Mouse (Mus musculus): ENCODE measurements at regions not wholly inside any gene's neighbourhood (a gene's known extent, or its start where the extent isn't known, plus 50 kb on each side); places are given as distances from the start of the nearest gene placed in this dataset.
"Not testable (repeated sequence)": the region's sequence is repeated elsewhere in the genome, so short reads cannot be mapped to it uniquely, and the experiment has no call there.

DNA sequence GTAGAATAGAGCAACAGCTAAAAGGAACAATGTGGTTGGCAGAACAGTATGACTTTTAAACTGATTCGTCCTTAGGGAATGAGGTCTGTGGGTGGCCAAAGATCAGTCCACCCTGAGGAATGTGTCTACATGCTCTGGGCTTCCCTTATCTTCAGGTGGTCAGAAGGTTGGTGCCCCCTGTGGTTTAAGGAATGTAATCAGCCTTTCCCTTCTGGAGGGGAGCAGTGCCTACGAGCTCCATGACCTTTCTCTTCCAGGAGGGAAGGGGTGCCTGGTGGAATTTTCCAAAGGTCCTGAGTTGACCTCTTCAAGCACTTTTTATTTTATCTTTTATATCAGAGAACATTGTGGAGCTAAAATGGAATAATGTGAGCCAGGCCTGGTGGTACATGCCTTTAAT is 91.9 kb upstream of the Tcerg1l start:
- Histone ChIP-seq H3K27ac (replicated peaks) (no peak overlapping the region), H3K36me3 (no peaks in the 10 kb centered on the region), H3K4me3 (no peak overlapping the region), H3K9ac (replicated peaks) (no peak overlapping the region), H3K4me1 (no peaks in the 10 kb centered on the region), H3K27me3 (no peaks in the 10 kb centered on the region), H3K9me3 (no peaks in the 10 kb centered on the region), H3K4me2 (replicated peaks) (no peak overlapping the region)
- ATAC-seq (ENCODE audit: low FRiP score, low read depth): no peak
- 92% methylated on average over 2 of the region's 2 CpGs for WGBS

DNA sequence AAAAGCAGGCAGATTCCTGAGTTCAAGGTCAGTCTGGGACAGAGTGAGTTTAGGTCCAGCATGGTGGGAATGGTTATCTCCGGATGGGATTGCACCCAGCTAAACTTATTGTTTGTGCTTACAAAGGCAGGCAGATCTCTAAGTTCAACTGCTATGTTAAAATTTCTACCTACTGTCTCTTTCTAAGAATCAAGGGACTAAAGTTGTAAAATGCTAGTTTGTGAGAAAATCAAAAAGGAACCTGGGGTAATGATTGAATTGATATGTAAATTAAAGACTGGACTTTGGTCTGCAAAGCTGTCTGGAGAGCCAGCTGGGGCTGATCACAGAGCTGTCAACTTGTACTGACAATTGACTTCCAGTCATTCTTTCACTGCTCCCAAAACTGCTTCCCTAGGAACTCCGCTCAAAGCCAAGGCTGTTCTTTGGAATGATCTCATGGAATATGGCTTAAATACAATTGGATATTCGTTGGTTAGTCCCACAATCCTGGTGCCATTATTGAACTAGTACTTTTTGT is 90.7 kb upstream of the Tcerg1l start:
- 72% methylated on average over 3 of the region's 3 CpGs for WGBS
- no peak overlapping the region for H3K4me2 ChIP-seq (replicated peaks)

DNA sequence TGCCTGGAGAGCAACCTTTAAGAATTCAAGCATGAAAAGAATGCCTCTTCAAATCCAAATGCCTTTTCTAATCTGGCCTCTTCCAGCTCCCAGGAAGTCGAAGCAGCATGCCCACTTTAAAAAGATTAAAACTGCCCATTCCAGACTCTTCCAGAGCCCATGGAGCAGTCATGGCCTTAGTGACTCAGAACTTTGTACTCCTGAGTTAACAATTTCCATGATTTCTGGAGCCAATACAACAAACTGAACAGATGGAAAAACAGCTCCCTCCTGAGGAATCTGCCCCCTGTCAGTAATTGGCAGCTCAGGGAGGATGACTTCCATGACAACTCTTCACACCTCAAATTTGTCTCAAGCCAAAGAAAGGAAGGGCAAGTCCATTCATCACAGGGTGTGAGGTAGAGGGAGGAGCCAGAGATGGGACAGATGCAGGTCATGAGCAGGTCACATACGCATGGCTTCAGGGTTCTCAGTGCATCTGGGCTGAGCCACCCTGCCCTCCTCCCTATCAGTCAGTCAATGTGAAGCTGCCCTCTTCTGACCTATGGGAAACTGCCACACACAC is 75.4 kb upstream of the Tcerg1l start:
- H3K36me3 ChIP-seq: no peaks in the 10 kb centered on the region
- no peak overlapping the region for H3K4me3 ChIP-seq
- H3K27ac ChIP-seq (replicated peaks): no peak overlapping the region
- no peaks in the 10 kb centered on the region for H3K4me1 ChIP-seq
- no peak overlapping the region for H3K9ac ChIP-seq (replicated peaks)
- no peak overlapping the region for H3K4me2 ChIP-seq (replicated peaks)
- 61% methylated on average over 2 of the region's 2 CpGs for WGBS
- no peaks in the 10 kb centered on the region for H3K9me3 ChIP-seq
- ATAC-seq (ENCODE audit: low FRiP score, low read depth): no peak
- no peaks in the 10 kb centered on the region for H3K27me3 ChIP-seq

More for the DNA sequence above, 90.7 kb upstream of the Tcerg1l start:
- H3K9ac ChIP-seq (replicated peaks): no peak overlapping the region
- no peak overlapping the region for H3K4me3 ChIP-seq
- no peak for ATAC-seq (ENCODE audit: low FRiP score, low read depth)
- H3K36me3 ChIP-seq: no peaks in the 10 kb centered on the region
- no peaks in the 10 kb centered on the region for H3K4me1 ChIP-seq
- no peaks in the 10 kb centered on the region for H3K27me3 ChIP-seq
- no peak overlapping the region for H3K27ac ChIP-seq (replicated peaks)
- H3K9me3 ChIP-seq: no peaks in the 10 kb centered on the region

DNA sequence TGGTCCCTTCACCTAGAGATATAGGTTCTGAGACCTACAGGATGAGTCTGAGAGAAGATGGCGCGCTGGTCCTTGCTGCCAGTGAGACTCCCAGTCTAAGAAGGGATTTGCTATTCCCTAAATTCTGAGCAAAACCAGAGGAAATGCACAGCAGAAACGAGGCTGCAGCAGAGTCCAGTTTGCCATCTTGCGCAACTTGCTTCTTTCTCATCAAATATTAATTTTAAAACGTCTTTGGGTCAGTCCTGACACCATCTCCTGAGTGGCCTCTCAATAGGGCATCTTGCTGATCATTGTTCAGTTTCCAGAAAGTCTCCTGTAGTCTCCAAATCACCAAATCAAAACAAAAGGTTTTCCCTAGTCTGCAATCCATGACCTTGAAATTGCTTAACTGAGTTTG is 74.8 kb upstream of the Tcerg1l start:
- Histone ChIP-seq H3K27me3 (no peaks in the 10 kb centered on the region), H3K9ac (replicated peaks) (no peak overlapping the region), H3K27ac (replicated peaks) (no peak overlapping the region), H3K36me3 (no peaks in the 10 kb centered on the region), H3K9me3 (no peaks in the 10 kb centered on the region), H3K4me2 (replicated peaks) (no peak overlapping the region), H3K4me1 (no peaks in the 10 kb centered on the region), H3K4me3 (no peak overlapping the region)
- WGBS: 82% methylated on average over 5 of the region's 5 CpGs
- no peak for ATAC-seq (ENCODE audit: low FRiP score, low read depth)

DNA sequence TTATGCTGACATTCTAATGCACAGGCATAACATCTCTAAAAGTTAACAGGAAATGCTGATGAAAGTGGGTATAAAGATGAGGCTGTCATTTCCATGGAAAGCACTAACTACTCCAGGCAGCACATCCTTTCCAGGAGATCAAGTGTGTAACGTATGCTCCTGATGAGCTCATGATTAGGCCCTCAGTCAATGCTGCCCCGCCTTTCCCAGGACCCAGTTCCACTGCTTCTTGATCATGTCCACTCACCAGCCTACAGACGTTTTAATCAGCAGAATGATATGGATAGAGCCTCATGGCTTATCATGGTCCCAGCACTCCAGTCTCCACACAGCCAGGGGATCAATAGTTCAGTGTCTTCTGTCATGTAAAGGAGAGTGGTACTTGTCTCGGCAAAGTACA is 71.7 kb upstream of the Tcerg1l start:
- Histone ChIP-seq H3K27me3 (no peaks in the 10 kb centered on the region), H3K4me2 (replicated peaks) (no peak overlapping the region), H3K4me1 (no peaks in the 10 kb centered on the region), H3K9ac (replicated peaks) (no peak overlapping the region), H3K36me3 (no peaks in the 10 kb centered on the region), H3K4me3 (no peak overlapping the region), H3K9me3 (no peaks in the 10 kb centered on the region), H3K27ac (replicated peaks) (no peak overlapping the region)
- ATAC-seq (ENCODE audit: low FRiP score, low read depth): no peak
- 83% methylated on average over 4 of the region's 4 CpGs for WGBS

DNA sequence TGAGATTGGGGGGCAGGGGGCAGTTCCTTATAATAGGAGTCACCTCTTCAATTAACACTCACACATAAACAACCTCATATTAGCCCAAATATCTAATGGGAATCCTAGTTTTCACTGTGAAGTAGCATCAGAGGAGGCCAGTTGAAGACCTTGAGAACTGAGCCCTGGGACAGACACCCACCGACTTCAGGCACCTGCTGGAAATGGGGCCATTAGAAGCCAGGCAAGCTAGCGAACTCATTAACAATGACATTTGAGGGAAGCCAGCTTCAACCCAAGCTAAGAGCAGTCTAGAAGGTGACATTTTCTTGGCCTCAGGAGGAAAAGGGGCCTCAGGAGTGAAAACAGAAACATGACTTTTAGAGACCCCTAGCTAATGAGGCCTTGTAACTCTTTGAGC is 70.9 kb upstream of the Tcerg1l start:
- 97% methylated on average over 2 of the region's 2 CpGs for WGBS
- no peaks in the 10 kb centered on the region for H3K4me1 ChIP-seq
- H3K9me3 ChIP-seq: no peaks in the 10 kb centered on the region
- no peak overlapping the region for H3K4me3 ChIP-seq
- H3K27me3 ChIP-seq: no peaks in the 10 kb centered on the region
- H3K36me3 ChIP-seq: no peaks in the 10 kb centered on the region
- H3K4me2 ChIP-seq (replicated peaks): no peak overlapping the region
- no peak overlapping the region for H3K9ac ChIP-seq (replicated peaks)
- no peak overlapping the region for H3K27ac ChIP-seq (replicated peaks)
- ATAC-seq (ENCODE audit: low FRiP score, low read depth): no peak

DNA sequence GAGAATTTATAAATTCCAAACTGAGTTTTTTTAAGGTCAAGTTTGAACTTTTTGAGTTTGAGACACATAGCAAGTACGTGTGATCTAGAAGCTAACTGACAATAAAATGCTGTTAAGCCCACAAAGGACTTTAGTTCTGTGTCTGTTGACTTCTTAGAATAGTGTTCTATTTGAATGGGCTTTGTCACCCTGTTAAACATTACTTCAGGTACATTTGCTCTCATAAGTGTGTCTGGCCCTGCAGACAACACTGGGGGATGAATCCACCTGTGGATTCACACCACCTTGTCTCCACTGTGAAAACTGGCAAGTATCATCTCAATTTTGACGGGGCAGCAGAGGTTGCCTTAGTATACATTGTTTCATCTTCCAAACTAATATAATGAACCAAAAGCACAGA is 70.5 kb upstream of the Tcerg1l start:
- no peaks in the 10 kb centered on the region for H3K4me1 ChIP-seq
- ATAC-seq (ENCODE audit: low FRiP score, low read depth): no peak
- H3K4me3 ChIP-seq: no peak overlapping the region
- no peak overlapping the region for H3K4me2 ChIP-seq (replicated peaks)
- H3K27ac ChIP-seq (replicated peaks): no peak overlapping the region
- no peak overlapping the region for H3K9ac ChIP-seq (replicated peaks)
- 85% methylated on average over 2 of the region's 2 CpGs for WGBS
- no peaks in the 10 kb centered on the region for H3K36me3 ChIP-seq
- no peaks in the 10 kb centered on the region for H3K27me3 ChIP-seq
- H3K9me3 ChIP-seq: no peaks in the 10 kb centered on the region

DNA sequence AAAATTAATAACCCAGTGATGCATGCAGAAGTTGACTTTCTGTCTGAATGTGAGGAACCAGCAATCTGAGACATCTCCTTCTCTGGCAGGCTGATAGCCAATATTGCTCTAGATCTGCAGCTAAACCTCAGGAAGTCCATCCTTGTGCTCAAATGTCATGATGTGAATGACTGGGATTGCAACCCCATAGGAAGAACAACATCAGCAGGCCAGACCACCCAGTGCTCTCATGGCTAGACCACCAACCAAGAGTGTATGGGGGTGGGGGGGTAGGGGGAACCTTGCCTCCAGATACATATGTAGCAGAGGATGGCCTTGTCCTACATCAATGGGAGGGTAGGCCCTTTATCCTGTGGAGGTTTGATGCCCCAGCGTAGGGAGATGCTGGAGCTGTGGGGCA is 69.9 kb upstream of the Tcerg1l start:
- 60% methylated on average over 1 of the region's 1 CpGs for WGBS
- H3K36me3 ChIP-seq: no peaks in the 10 kb centered on the region
- H3K9me3 ChIP-seq: no peaks in the 10 kb centered on the region
- no peak overlapping the region for H3K4me3 ChIP-seq
- ATAC-seq (ENCODE audit: low FRiP score, low read depth): no peak
- no peak overlapping the region for H3K9ac ChIP-seq (replicated peaks)
- H3K27me3 ChIP-seq: no peaks in the 10 kb centered on the region
- no peaks in the 10 kb centered on the region for H3K4me1 ChIP-seq
- H3K27ac ChIP-seq (replicated peaks): no peak overlapping the region
- H3K4me2 ChIP-seq (replicated peaks): no peak overlapping the region

DNA sequence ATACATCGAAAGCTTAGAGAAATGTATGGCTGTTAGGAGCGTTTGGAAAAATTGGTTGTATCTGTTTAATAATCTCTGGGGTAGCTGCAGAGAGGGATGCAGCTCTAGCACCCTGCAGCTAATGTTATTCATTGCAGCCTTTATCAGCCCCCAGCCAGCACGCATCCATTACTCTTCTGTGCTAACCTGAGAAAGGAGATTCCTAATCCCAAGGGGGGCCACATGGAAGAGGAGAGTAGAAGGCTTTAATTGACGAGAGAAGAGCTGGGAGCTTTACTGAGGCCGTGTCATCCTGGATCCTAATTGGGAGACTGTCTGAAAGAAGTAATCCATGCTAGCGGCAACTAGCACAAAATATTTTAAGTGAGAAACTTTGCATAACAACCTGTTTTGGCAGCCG is 60.4 kb upstream of the Tcerg1l start:
- Histone ChIP-seq H3K4me3 (no peak overlapping the region), H3K27ac (replicated peaks) (peak overlapping the region; percentile 70; the same call in 1 of the 2 replicates), H3K36me3 (no peaks in the 10 kb centered on the region), H3K27me3 (no peaks in the 10 kb centered on the region), H3K4me2 (replicated peaks) (no peak overlapping the region), H3K4me1 (peaks cover 5% of the 10 kb centered on the region; the same call in 1 of the 2 replicates), H3K9me3 (no peaks in the 10 kb centered on the region), H3K9ac (replicated peaks) (no peak overlapping the region)
- no peak for ATAC-seq (ENCODE audit: low FRiP score, low read depth)
- WGBS: 35% methylated on average over 7 of the region's 7 CpGs

DNA sequence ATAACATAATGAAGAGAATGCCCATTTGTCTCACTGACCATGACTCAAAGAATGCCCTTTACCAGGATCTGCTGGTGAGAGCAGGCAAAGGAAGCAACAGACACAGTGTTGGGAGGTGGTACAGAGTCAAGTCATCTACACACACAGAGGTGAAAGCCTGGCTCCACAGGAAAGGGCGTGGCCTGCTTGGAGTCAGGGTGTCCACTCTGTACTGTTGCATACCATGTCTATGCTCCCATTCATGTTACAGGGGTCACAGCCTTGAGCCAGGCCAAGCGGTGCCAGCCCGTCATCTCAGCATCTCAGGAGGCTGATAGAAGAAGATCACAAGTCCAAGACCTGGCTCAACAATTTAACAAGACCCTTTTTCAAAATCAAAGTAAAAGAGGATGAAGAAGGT is 57.8 kb upstream of the Tcerg1l start:
- H3K27me3 ChIP-seq: no peaks in the 10 kb centered on the region
- no peak overlapping the region for H3K27ac ChIP-seq (replicated peaks)
- peaks cover 5% of the 10 kb centered on the region; the same call in 1 of the 2 replicates for H3K4me1 ChIP-seq
- no peak overlapping the region for H3K4me3 ChIP-seq
- ATAC-seq (ENCODE audit: low FRiP score, low read depth): no peak
- H3K9me3 ChIP-seq: no peaks in the 10 kb centered on the region
- H3K36me3 ChIP-seq: no peaks in the 10 kb centered on the region
- WGBS: 91% methylated on average over 3 of the region's 3 CpGs
- no peak overlapping the region for H3K9ac ChIP-seq (replicated peaks)
- H3K4me2 ChIP-seq (replicated peaks): no peak overlapping the region

DNA sequence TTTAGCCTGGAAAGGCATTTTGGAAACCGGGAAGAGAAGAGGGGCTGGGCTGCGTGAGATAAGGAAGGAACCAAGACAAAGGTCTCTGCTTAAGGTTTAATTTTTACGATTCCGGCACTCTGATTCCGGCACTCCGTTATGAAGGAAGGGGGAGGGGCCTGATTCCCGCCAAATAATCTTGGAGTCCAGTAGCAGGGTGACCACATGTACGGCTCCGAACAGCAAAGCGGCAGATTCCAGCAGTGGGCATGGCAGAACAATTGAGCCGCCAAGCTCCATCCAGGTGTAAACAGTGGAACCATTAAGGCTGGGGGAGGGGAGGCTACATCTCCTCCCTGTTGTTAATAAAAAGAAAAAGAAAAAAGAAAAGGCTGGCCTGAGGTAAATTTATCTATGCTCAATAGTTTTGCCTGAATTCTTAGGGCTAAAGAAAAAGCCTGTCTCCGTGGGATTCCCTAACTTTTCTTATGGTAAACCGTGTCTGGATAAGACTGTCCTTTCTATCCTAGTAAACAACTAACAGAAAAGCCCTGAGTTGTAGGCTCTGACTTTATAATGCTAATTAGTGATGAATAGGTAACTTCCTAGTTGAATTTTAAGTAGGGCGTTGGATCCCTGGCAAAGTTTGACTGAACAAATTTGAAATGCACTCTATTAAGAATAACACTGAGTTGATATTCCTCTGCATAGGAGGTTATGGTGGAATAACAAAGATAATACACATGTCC is 57.1 kb upstream of the Tcerg1l start:
- 49% methylated on average over 14 of the region's 14 CpGs for WGBS
- not testable (repeated sequence) for H3K4me1 ChIP-seq; H3K27me3 ChIP-seq; H3K27ac ChIP-seq (replicated peaks); H3K9ac ChIP-seq (replicated peaks); ATAC-seq (ENCODE audit: low FRiP score, low read depth); H3K4me2 ChIP-seq (replicated peaks); H3K4me3 ChIP-seq; H3K9me3 ChIP-seq; H3K36me3 ChIP-seq

DNA sequence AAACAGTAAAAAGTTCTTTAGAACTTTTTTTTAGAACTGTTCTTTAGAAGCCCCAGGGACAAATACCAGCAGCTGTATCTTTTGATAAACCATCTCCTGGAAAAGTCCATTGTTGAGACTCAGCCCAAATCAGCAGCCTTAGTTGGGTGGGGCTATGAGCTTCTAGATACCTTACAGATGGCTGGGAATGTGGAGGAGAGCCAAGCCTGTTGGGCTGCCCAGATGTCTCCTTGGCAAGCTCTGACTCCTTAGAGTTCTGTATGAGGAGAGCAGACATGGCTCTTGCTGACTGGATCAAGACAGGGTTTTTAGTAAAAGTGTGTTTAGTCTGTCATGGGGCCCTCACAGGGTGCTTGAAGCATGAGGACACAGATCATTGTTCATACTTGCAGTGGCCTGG is 53.8 kb upstream of the Tcerg1l start:
- Histone ChIP-seq H3K27ac (replicated peaks) (no peak overlapping the region), H3K4me1 (no peaks in the 10 kb centered on the region), H3K4me2 (replicated peaks) (no peak overlapping the region), H3K9ac (replicated peaks) (no peak overlapping the region), H3K9me3 (no peaks in the 10 kb centered on the region), H3K27me3 (no peaks in the 10 kb centered on the region), H3K36me3 (no peaks in the 10 kb centered on the region), H3K4me3 (no peak overlapping the region)
- no peak for ATAC-seq (ENCODE audit: low FRiP score, low read depth)

DNA sequence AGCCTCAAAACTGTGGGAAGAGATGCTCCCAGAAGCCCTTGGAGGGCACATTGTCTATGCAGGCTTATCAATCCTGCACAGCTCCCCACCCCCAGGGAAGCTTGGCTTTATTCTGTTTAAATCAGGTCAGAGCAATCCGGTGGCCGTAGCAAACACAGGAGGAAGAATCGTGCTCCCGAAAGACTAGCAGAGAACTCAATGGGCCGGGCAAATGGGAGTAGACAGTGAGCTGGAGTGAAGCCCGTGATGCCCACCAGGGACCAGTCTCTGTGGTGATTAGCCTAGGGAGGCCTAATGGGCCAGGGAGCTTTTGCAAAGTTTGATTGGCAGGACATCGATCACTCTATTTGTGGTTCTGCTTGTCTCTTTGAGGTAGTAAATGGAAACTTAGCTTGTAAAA is 51.0 kb upstream of the Tcerg1l start:
- Histone ChIP-seq H3K36me3 (no peaks in the 10 kb centered on the region), H3K27ac (replicated peaks) (no peak overlapping the region), H3K9ac (replicated peaks) (no peak overlapping the region), H3K4me1 (no peaks in the 10 kb centered on the region), H3K4me3 (no peak overlapping the region), H3K27me3 (no peaks in the 10 kb centered on the region), H3K4me2 (replicated peaks) (no peak overlapping the region), H3K9me3 (no peaks in the 10 kb centered on the region)
- 66% methylated on average over 7 of the region's 7 CpGs for WGBS
- ATAC-seq (ENCODE audit: low FRiP score, low read depth): no peak
